8 mouse cellular contexts compared by ENCODE assay signal in the genomic region with DNA sequence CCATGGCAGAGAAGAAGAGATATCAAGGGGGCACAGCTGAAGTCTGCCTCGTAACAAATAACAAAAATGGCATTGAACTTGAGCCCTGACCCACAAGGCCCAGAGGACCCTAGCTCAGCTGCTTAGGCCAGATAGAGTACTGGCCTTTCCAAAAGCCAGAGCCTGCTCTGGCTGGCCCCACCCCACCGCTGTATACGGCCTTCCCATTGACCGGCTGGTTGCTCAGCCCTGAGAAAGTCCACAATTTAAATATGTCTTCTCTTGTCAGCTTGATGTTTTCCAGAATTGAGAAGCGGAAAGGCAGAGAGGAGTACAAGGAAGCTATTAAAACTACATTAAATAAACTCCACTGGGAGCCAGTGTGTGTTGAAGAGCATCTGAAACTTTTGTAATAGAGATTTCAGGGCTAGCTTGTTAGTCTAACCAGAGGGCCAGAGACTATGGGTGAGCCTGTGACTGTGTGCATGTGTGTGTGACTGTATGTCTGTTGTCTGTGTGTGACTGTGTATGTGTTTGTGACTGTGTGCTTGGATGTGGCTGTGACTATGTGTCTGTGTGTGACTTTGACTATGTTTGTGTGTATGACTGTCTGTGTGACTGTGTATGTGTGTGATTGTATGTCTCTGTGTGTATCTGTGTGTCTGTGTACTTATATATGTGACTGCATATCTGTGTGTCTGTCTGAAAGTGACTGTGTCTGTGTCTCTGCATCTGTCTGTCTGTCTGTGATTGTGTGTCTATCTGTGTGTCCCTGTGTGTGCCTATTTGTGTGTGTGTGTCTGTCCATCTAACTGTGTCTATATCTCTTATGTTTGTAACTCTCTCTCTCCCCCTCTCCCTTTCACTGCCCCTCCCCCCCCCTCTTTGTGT. TPM values are rescaled to one million over a fixed set of nuclear protein-coding genes. Genes with fewer than 3 reads are reported as not detected.
A peak's percentile ranks its signal among the peaks of the same experiment; 100 is the strongest.
DNase-seq lines count a peak whose midpoint lies in the region; ATAC-seq and TF ChIP-seq lines count a peak whose summit lies in the region.
"Had no signal": no experiment of that assay in that cellular context is flagged by ENCODE, and none has a peak within 500 bp of the region (broad histone marks: within the 10 kb centered on the region; RNA-seq: fewer than 3 reads in every experiment).

No protein-coding gene starts in this region.

- TF ChIP-seq POLR2A in thymus, adult 2 months (IDR thresholded peaks at IDR 0.05; ENCODE audit: control insufficient read depth, extremely low read depth, insufficient read depth, low read length, poor library complexity), result no peak

- no peak overlapping the region for H3K4me3 ChIP-seq in hindbrain, embryonic 15.5 days
- H3K4me3 ChIP-seq in hindbrain, embryonic 12.5 days, result no peak overlapping the region
- no peak overlapping the region for H3K4me3 ChIP-seq in thymus, adult 2 months (ENCODE audit: control insufficient read depth, insufficient read depth, low read length)
- H3K4me3 ChIP-seq in intestine, embryonic 15.5 days (replicated peaks), result no peak overlapping the region
- H3K4me3 ChIP-seq: forebrain, embryonic 13.5 days had no signal

- WGBS in hindbrain, embryonic 15.5 days, result 59% methylated on average over 5 of the region's 5 CpGs
- WGBS in hindbrain, embryonic 12.5 days, result 71% methylated on average over 5 of the region's 5 CpGs
- 98% methylated on average over 5 of the region's 5 CpGs for WGBS in thymus, adult 2 months
- 31% methylated on average over 5 of the region's 5 CpGs for WGBS in intestine, embryonic 15.5 days

- H3K9me3 ChIP-seq in hindbrain, embryonic 15.5 days, result no peaks in the 10 kb centered on the region
- H3K9me3 ChIP-seq in hindbrain, embryonic 12.5 days (replicated peaks), result no peaks in the 10 kb centered on the region
- no peaks in the 10 kb centered on the region for H3K9me3 ChIP-seq in intestine, embryonic 15.5 days
- H3K9me3 ChIP-seq: forebrain, embryonic 13.5 days had no signal

- no peak for DNase-seq in thymus, adult 2 months
- DNase-seq in thymus, adult 18-20 months, result no peak
- no peak for DNase-seq in natural killer cell, adult 2 months (ENCODE audit: low spot score in 2 of 2)
- DNase-seq in B cell, adult 2 months, result no peak

- H3K4me2 ChIP-seq in hindbrain, embryonic 15.5 days, result no peak overlapping the region
- H3K4me2 ChIP-seq in hindbrain, embryonic 12.5 days (replicated peaks), result no peak overlapping the region
- 0 out of 2 replicates have a peak overlapping the region, but pooled peaks have one; percentile 3 for H3K4me2 ChIP-seq in intestine, embryonic 15.5 days (replicated peaks)

- H3K4me1 ChIP-seq in hindbrain, embryonic 15.5 days (replicated peaks), result peaks cover 5% of the 10 kb centered on the region; the same call in 1 of the 2 replicates
- peaks cover 28% of the 10 kb centered on the region for H3K4me1 ChIP-seq in hindbrain, embryonic 12.5 days
- H3K4me1 ChIP-seq in thymus, adult 2 months (replicated peaks; ENCODE audit: control insufficient read depth, insufficient read depth, low read length), result peaks cover 12% of the 10 kb centered on the region
- peaks cover 16% of the 10 kb centered on the region for H3K4me1 ChIP-seq in intestine, embryonic 15.5 days (replicated peaks)

- TF ChIP-seq CTCF in thymus, adult 2 months (IDR thresholded peaks at IDR 0.05; ENCODE audit: borderline replicate concordance, control insufficient read depth, extremely low read depth, insufficient read depth, low read length, poor library complexity), result no peak

- no peak overlapping the region for H3K27ac ChIP-seq in hindbrain, embryonic 15.5 days (replicated peaks)
- no peak overlapping the region for H3K27ac ChIP-seq in hindbrain, embryonic 12.5 days
- peak overlapping the region; percentile 99 for H3K27ac ChIP-seq in thymus, adult 2 months (ENCODE audit: control insufficient read depth, insufficient read depth, low read length)
- peak overlapping the region; percentile 46; the same call in 1 of the 2 replicates for H3K27ac ChIP-seq in intestine, embryonic 15.5 days
- H3K27ac ChIP-seq: forebrain, embryonic 13.5 days had no signal

- H3K9ac ChIP-seq in hindbrain, embryonic 15.5 days, result no peak overlapping the region
- no peak overlapping the region for H3K9ac ChIP-seq in hindbrain, embryonic 12.5 days
- H3K9ac ChIP-seq in intestine, embryonic 15.5 days, result no peak overlapping the region
- H3K9ac ChIP-seq: forebrain, embryonic 13.5 days had no signal

- no peaks in the 10 kb centered on the region for H3K36me3 ChIP-seq in hindbrain, embryonic 15.5 days
- no peaks in the 10 kb centered on the region for H3K36me3 ChIP-seq in hindbrain, embryonic 12.5 days
- no peaks in the 10 kb centered on the region for H3K36me3 ChIP-seq in thymus, adult 2 months (ENCODE audit: control insufficient read depth, insufficient read depth, low read length)
- no peaks in the 10 kb centered on the region for H3K36me3 ChIP-seq in intestine, embryonic 15.5 days

- no peaks in the 10 kb centered on the region for H3K27me3 ChIP-seq in hindbrain, embryonic 15.5 days
- no peaks in the 10 kb centered on the region for H3K27me3 ChIP-seq in hindbrain, embryonic 12.5 days
- no peaks in the 10 kb centered on the region for H3K27me3 ChIP-seq in thymus, adult 2 months (ENCODE audit: control insufficient read depth, insufficient read depth, low read length)
- H3K27me3 ChIP-seq in intestine, embryonic 15.5 days (replicated peaks), result no peaks in the 10 kb centered on the region
- H3K27me3 ChIP-seq: forebrain, embryonic 13.5 days had no signal

- peak; percentile 59; the same call in 1 of the 2 replicates for ATAC-seq in hindbrain, embryonic 15.5 days (ENCODE audit: low FRiP score, low read depth)
- ATAC-seq in hindbrain, embryonic 12.5 days (ENCODE audit: low FRiP score), result no peak
- ATAC-seq in intestine, embryonic 15.5 days, result peak; percentile 80
- ATAC-seq: forebrain, embryonic 13.5 days had no signal

RNA-seq across cellular contexts. Expression of gene Gm17571, which starts 36.9 kb away (rescaled TPM):
- polyA plus RNA-seq in hindbrain, embryonic 15.5 days (2015; fragmentation: Nextera tagmentation; extraction: Ambion mirVana), result not detected in 2 replicates
- not detected in 2 replicates for polyA plus RNA-seq in hindbrain, embryonic 12.5 days (2016; fragmentation: Nextera tagmentation; extraction: Ambion mirVana)
- not detected in 2 replicates for polyA plus RNA-seq in thymus, adult 2 months (2012; rRNA removed)
- not detected in 2 replicates for polyA plus RNA-seq in intestine, embryonic 15.5 days (2015; fragmentation: Nextera tagmentation; extraction: Ambion mirVana)
- polyA plus RNA-seq: forebrain, embryonic 13.5 days had no signal

Comparison
In these comparisons a context has a peak if more than half of its experiments do, and no peak if none do; other contexts are left out.
1. H3K27ac ChIP-seq: peak in thymus, adult 2 months (single experiment) and intestine, embryonic 15.5 days (single experiment); none in hindbrain, embryonic 15.5 days (single experiment) and hindbrain, embryonic 12.5 days (single experiment).